Mouse (Mus musculus): ENCODE measurements around the gene Kpna1. TPM values are rescaled to one million over a fixed set of nuclear protein-coding genes. Genes with fewer than 3 reads are reported as not detected.

Gene Kpna1
- total RNA-seq (2023): 10 to 100 TPM; 40.0 to 43.1 TPM

DNA sequence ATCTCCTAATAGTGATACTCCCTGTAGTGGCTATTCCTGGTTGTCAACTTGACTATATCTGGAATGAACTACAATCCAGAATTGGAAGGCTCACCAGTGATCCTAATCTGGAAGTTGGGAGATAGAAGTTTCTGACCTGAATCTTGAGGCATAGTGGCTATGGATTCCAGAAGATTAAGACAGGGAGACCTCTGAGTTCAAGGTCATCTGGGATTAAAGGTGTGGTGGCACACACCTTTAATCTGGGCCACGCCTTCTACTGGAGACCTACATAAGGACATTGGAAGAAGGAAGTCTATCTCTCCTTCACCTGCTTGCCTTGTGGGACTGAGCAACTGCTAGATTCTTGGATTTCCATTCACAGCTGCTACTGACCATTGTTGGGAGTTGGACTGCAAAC is at the start of gene Kpna1:
Gene Kpna1 (plus strand): TSS at position 301 of the 400 bp plus-strand sequence.

GRCm38 (mm10) chr16:35938211-35939151 is 40.1 kb upstream of the Kpna1 start, which contains the start of the genes Parp9 and Dtx3l:
Gene Parp9, plus strand, starts transcription at chr16:35938470.
Gene Dtx3l, minus strand, starts transcription at chr16:35939151.

GRCm38 (mm10) chr16:36040640-36041624 is 62.4 kb downstream of the Kpna1 start, which contains the start of gene Wdr5b:
Gene Wdr5b, plus strand, starts transcription at chr16:36041190.

GRCm38 (mm10) chr16:36071450-36072379 is 93.2 kb downstream of the Kpna1 start, which contains the start of the genes Fam162a and Ccdc58:
Gene Fam162a, minus strand, starts transcription at chr16:36071594.
Gene Ccdc58, plus strand, starts transcription at chr16:36071685.

Other genes starting within 250 kb of the Kpna1 start
- gene Dirc2, start 209.4 kb upstream of the Kpna1 start, total RNA-seq (2023): 10 to 100 TPM; 19.2 to 22.4 TPM
- 10 to 100 TPM; 12.2 to 12.7 TPM for gene Hspbap1, start 208.4 kb upstream of the Kpna1 start, total RNA-seq (2023)
- 10 to 100 TPM; 22.1 to 23.3 TPM for gene Parp14, start 107.2 kb upstream of the Kpna1 start, total RNA-seq (2023)
- gene Parp9, start 40.3 kb upstream of the Kpna1 start, total RNA-seq (2023): 10 to 100 TPM; 20.8 to 22.7 TPM
- gene Dtx3l, start 39.6 kb upstream of the Kpna1 start, total RNA-seq (2023): 10 to 100 TPM; 18.5 to 21.5 TPM
- 1 to 10 TPM; 4.5 to 5.0 TPM for gene Wdr5b, start 62.4 kb downstream of the Kpna1 start, total RNA-seq (2023)
- gene Fam162a, start 92.8 kb downstream of the Kpna1 start, total RNA-seq (2023): 10 to 100 TPM; 15.1 to 15.7 TPM
- 10 to 100 TPM; 10.2 to 12.3 TPM for gene Ccdc58, start 92.9 kb downstream of the Kpna1 start, total RNA-seq (2023)
- not detected for gene Csta1, start 152.5 kb downstream of the Kpna1 start, total RNA-seq (2023)
- 10 to 100 TPM; 57.4 to 66.5 TPM for gene Stfa2l1, start 178.1 kb downstream of the Kpna1 start, total RNA-seq (2023)
- 10 to 100 TPM; 25.4 to 28.3 TPM for gene Gm5483, start 205.5 kb downstream of the Kpna1 start, total RNA-seq (2023)
- gene Gm5416, start 231.7 kb downstream of the Kpna1 start, total RNA-seq (2023): not detected
- not detected for gene 2010005H15Rik, start 242.7 kb downstream of the Kpna1 start, total RNA-seq (2023)